Mouse (Mus musculus): ENCODE measurements at regions not wholly inside any gene's neighbourhood (a gene's known extent, or its start where the extent isn't known, plus 50 kb on each side); places are given as distances from the start of the nearest gene placed in this dataset.

- Histone ChIP-seq H3K9ac (replicated peaks; ENCODE audit: low read length) (no peak overlapping the region), H3K27me3 (ENCODE audit: insufficient read depth, low read length) (no peaks in the 10 kb centered on the region), H3K4me2 (ENCODE audit: low read depth, low read length) (no peak overlapping the region), H3K9me3 (ENCODE audit: low read length) (no peaks in the 10 kb centered on the region), H3K4me3 (ENCODE audit: low read length) (no peak overlapping the region), H3K27ac (no peak overlapping the region), H3K4me1 (ENCODE audit: insufficient read depth, low read length) (no peaks in the 10 kb centered on the region), H3K36me3 (ENCODE audit: insufficient read depth, low read length) (no peaks in the 10 kb centered on the region)
- WGBS = 45% methylated on average over 3 of the region's 3 CpGs
- DNase-seq (ENCODE audit: low spot score) (no peak), ATAC-seq (0 out of 2 replicates have a peak, but pooled peaks have one; percentile 29)
- no peak for TF ChIP-seq CTCF (IDR thresholded peaks at IDR 0.05; ENCODE audit: low read depth)
Measured at GRCm38 (mm10) chr13:70340437-70340836, 297.0 kb downstream of the Ice1 start.

- ATAC-seq = no peak
- H3K9ac ChIP-seq (replicated peaks; ENCODE audit: low read length) = no peak overlapping the region
- no peak overlapping the region for H3K27ac ChIP-seq
- no peaks in the 10 kb centered on the region for H3K4me1 ChIP-seq (ENCODE audit: insufficient read depth, low read length)
- H3K36me3 ChIP-seq (ENCODE audit: insufficient read depth, low read length) = no peaks in the 10 kb centered on the region
- H3K4me2 ChIP-seq (ENCODE audit: low read depth, low read length) = no peak overlapping the region
- H3K9me3 ChIP-seq (ENCODE audit: low read length) = no peaks in the 10 kb centered on the region
- WGBS = 77% methylated on average over 1 of the region's 1 CpGs
- no peak for DNase-seq (ENCODE audit: low spot score)
- H3K4me3 ChIP-seq (ENCODE audit: low read length) = no peak overlapping the region
- no peaks in the 10 kb centered on the region for H3K27me3 ChIP-seq (ENCODE audit: insufficient read depth, low read length)
- TF ChIP-seq CTCF (IDR thresholded peaks at IDR 0.05; ENCODE audit: low read depth) = no peak
Measured at GRCm38 (mm10) chr13:70343191-70343734, 294.2 kb downstream of the Ice1 start.

GRCm38 (mm10) chr13:70343911-70344310 lies 293.5 kb downstream of the Ice1 start:
- ATAC-seq (no peak), DNase-seq (ENCODE audit: low spot score) (no peak)
- Histone ChIP-seq H3K9me3 (ENCODE audit: low read length) (no peaks in the 10 kb centered on the region), H3K9ac (replicated peaks; ENCODE audit: low read length) (no peak overlapping the region), H3K4me2 (ENCODE audit: low read depth, low read length) (no peak overlapping the region), H3K27ac (no peak overlapping the region), H3K36me3 (ENCODE audit: insufficient read depth, low read length) (no peaks in the 10 kb centered on the region), H3K4me1 (ENCODE audit: insufficient read depth, low read length) (no peaks in the 10 kb centered on the region), H3K27me3 (ENCODE audit: insufficient read depth, low read length) (no peaks in the 10 kb centered on the region), H3K4me3 (ENCODE audit: low read length) (no peak overlapping the region)
- TF ChIP-seq CTCF (IDR thresholded peaks at IDR 0.05; ENCODE audit: low read depth) = no peak
- 44% methylated on average over 2 of the region's 2 CpGs for WGBS

- Histone ChIP-seq H3K9me3 (ENCODE audit: low read length) (no peaks in the 10 kb centered on the region), H3K36me3 (ENCODE audit: insufficient read depth, low read length) (no peaks in the 10 kb centered on the region), H3K27ac (no peak overlapping the region), H3K4me3 (ENCODE audit: low read length) (no peak overlapping the region), H3K9ac (replicated peaks; ENCODE audit: low read length) (no peak overlapping the region), H3K4me2 (ENCODE audit: low read depth, low read length) (no peak overlapping the region), H3K27me3 (ENCODE audit: insufficient read depth, low read length) (no peaks in the 10 kb centered on the region), H3K4me1 (ENCODE audit: insufficient read depth, low read length) (no peaks in the 10 kb centered on the region)
- WGBS = 36% methylated on average over 5 of the region's 5 CpGs
- no peak for TF ChIP-seq CTCF (IDR thresholded peaks at IDR 0.05; ENCODE audit: low read depth)
- 0 out of 2 replicates have a peak, but pooled peaks have one; percentile 59 for ATAC-seq
- DNase-seq (ENCODE audit: low spot score) = no peak
Measured at GRCm38 (mm10) chr13:70344311-70344710, 293.1 kb downstream of the Ice1 start.

- Histone ChIP-seq H3K27ac (no peak overlapping the region), H3K9me3 (ENCODE audit: low read length) (no peaks in the 10 kb centered on the region), H3K9ac (replicated peaks; ENCODE audit: low read length) (no peak overlapping the region), H3K4me2 (ENCODE audit: low read depth, low read length) (no peak overlapping the region), H3K27me3 (ENCODE audit: insufficient read depth, low read length) (no peaks in the 10 kb centered on the region), H3K4me3 (ENCODE audit: low read length) (no peak overlapping the region), H3K4me1 (ENCODE audit: insufficient read depth, low read length) (no peaks in the 10 kb centered on the region), H3K36me3 (ENCODE audit: insufficient read depth, low read length) (no peaks in the 10 kb centered on the region)
- no peak for DNase-seq (ENCODE audit: low spot score)
- WGBS = 87% methylated on average over 4 of the region's 4 CpGs
- TF ChIP-seq CTCF (IDR thresholded peaks at IDR 0.05; ENCODE audit: low read depth) = no peak
- no peak for ATAC-seq
Measured at GRCm38 (mm10) chr13:70348456-70348855, 289.0 kb downstream of the Ice1 start.

GRCm38 (mm10) chr13:70348965-70349364 lies 288.5 kb downstream of the Ice1 start:
- no peak overlapping the region for H3K4me2 ChIP-seq (ENCODE audit: low read depth, low read length)
- DNase-seq (ENCODE audit: low spot score) (no peak), ATAC-seq (no peak)
- TF ChIP-seq CTCF (IDR thresholded peaks at IDR 0.05; ENCODE audit: low read depth) = no peak
- no peaks in the 10 kb centered on the region for H3K9me3 ChIP-seq (ENCODE audit: low read length)
- H3K4me1 ChIP-seq (ENCODE audit: insufficient read depth, low read length) = no peaks in the 10 kb centered on the region
- no peak overlapping the region for H3K9ac ChIP-seq (replicated peaks; ENCODE audit: low read length)
- no peak overlapping the region for H3K4me3 ChIP-seq (ENCODE audit: low read length)
- H3K27ac ChIP-seq = no peak overlapping the region
- H3K27me3 ChIP-seq (ENCODE audit: insufficient read depth, low read length) = no peaks in the 10 kb centered on the region
- 40% methylated on average over 2 of the region's 2 CpGs for WGBS
- H3K36me3 ChIP-seq (ENCODE audit: insufficient read depth, low read length) = no peaks in the 10 kb centered on the region

- WGBS = 70% methylated on average over 2 of the region's 2 CpGs
Measured at GRCm38 (mm10) chr13:70369647-70370046, 267.8 kb downstream of the Ice1 start.

More at GRCm38 (mm10) chr13:70369647-70370046, 267.8 kb downstream of the Ice1 start:
- no peak overlapping the region for H3K27ac ChIP-seq
- DNase-seq (ENCODE audit: low spot score) (peak; percentile 3), ATAC-seq (no peak)
- no peak for TF ChIP-seq CTCF (IDR thresholded peaks at IDR 0.05; ENCODE audit: low read depth)
- no peaks in the 10 kb centered on the region for H3K4me1 ChIP-seq (ENCODE audit: insufficient read depth, low read length)
- no peaks in the 10 kb centered on the region for H3K36me3 ChIP-seq (ENCODE audit: insufficient read depth, low read length)
- no peaks in the 10 kb centered on the region for H3K27me3 ChIP-seq (ENCODE audit: insufficient read depth, low read length)
- no peak overlapping the region for H3K4me3 ChIP-seq (ENCODE audit: low read length)
- no peaks in the 10 kb centered on the region for H3K9me3 ChIP-seq (ENCODE audit: low read length)
- no peak overlapping the region for H3K4me2 ChIP-seq (ENCODE audit: low read depth, low read length)
- no peak overlapping the region for H3K9ac ChIP-seq (replicated peaks; ENCODE audit: low read length)
